Mouse (Mus musculus) ES-Bruce4 (cell line): ENCODE measurements at regions not wholly inside any gene's neighbourhood (a gene's known extent, or its start where the extent isn't known, plus 50 kb on each side); places are given as distances from the start of the nearest gene placed in this dataset.

Experiments used
- H3K27ac ChIP-seq: 2 replicates; pipeline ENCODE4 v1.5.1; 2012; ENCODE audit warnings: low read length, inconsistent platforms; ENCODE audit not compliant: insufficient read depth
- H3K27me3 ChIP-seq: 2 replicates; pipeline ENCODE4 v1.6.1; 2012; ENCODE audit warnings: mild to moderate bottlenecking, low read length, inconsistent platforms; ENCODE audit not compliant: control insufficient read depth, poor library complexity, insufficient read depth, severe bottlenecking
- H3K36me3 ChIP-seq: 2 replicates; pipeline ENCODE4 v1.6.1; 2012; ENCODE audit warnings: inconsistent platforms, mild to moderate bottlenecking, low read length, moderate library complexity; ENCODE audit not compliant: control insufficient read depth, poor library complexity, insufficient read depth, severe bottlenecking
- H3K4me1 ChIP-seq: one replicate; pipeline ENCODE4 v1.8.1; 2011; ENCODE audit warnings: low read length; ENCODE audit not compliant: control insufficient read depth, insufficient read depth
- H3K4me3 ChIP-seq: 2 replicates; pipeline ENCODE4 v1.5.1; 2011; ENCODE audit warnings: low read depth, mild to moderate bottlenecking, low read length
- H3K9ac ChIP-seq: 2 replicates; pipeline ENCODE4 v1.6.1; 2012; ENCODE audit warnings: low read depth, mild to moderate bottlenecking, inconsistent platforms; ENCODE audit not compliant: poor library complexity, severe bottlenecking
- H3K9me3 ChIP-seq: replicated peaks from 2 replicates; pipeline ENCODE4 v1.6.1; 2012; ENCODE audit warnings: mild to moderate bottlenecking, low read length, inconsistent platforms; ENCODE audit not compliant: control insufficient read depth, poor library complexity, insufficient read depth, severe bottlenecking
- CTCF ChIP-seq: IDR thresholded peaks from one replicate; pipeline ENCODE4 v1.8.1; 2011; ENCODE audit warnings: low read depth, low read length
- EP300 ChIP-seq: IDR thresholded peaks from 2 replicates; pipeline ENCODE4 v1.6.1; 2011; ENCODE audit warnings: low read depth, low read length; ENCODE audit not compliant: insufficient read depth
- POLR2A ChIP-seq: IDR thresholded peaks from one replicate; pipeline ENCODE4 v1.8.1; 2011; ENCODE audit warnings: low read length; ENCODE audit not compliant: insufficient read depth

DNA sequence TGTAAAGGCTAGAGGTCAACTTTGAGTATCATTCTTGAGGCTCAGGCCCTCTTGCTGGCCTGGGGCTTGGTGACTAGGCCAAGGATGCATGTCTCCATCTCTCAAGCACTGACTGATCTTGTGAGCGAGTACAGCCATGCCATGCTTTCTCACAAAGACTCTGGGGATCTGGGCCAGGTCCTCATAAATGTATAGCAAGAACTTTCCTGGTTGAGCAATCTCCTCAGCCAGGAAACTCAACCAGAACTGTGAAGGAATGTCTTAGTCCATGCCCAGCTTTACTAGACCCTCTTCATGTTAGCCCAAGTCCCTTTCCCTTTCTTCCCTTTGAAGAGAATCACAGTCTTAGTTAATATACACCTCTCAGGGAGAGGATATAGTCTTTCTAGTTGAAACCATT is 96.9 kb upstream of the Frmd6 start:
- no peak for TF ChIP-seq CTCF
- no peak for TF ChIP-seq EP300
- TF ChIP-seq POLR2A = no peak
- Histone ChIP-seq H3K4me3 (no peak overlapping the region), H3K27me3 (no peaks in the 10 kb centered on the region), H3K9me3 (no peaks in the 10 kb centered on the region), H3K4me1 (no peaks in the 10 kb centered on the region), H3K27ac (no peak overlapping the region), H3K9ac (no peak overlapping the region), H3K36me3 (no peaks in the 10 kb centered on the region)

- no peak overlapping the region for H3K4me3 ChIP-seq
- no peaks in the 10 kb centered on the region for H3K27me3 ChIP-seq
- H3K9ac ChIP-seq = no peak overlapping the region
- H3K4me1 ChIP-seq = no peaks in the 10 kb centered on the region
- H3K9me3 ChIP-seq = no peaks in the 10 kb centered on the region
- TF ChIP-seq CTCF = no peak
- TF ChIP-seq EP300 = peak; percentile 63; the same call in 1 of the 2 replicates
- H3K27ac ChIP-seq = no peak overlapping the region
- H3K36me3 ChIP-seq = no peaks in the 10 kb centered on the region
Measured at GRCm38 (mm10) chr12:70729961-70730360, 95.4 kb upstream of the Frmd6 start.

DNA sequence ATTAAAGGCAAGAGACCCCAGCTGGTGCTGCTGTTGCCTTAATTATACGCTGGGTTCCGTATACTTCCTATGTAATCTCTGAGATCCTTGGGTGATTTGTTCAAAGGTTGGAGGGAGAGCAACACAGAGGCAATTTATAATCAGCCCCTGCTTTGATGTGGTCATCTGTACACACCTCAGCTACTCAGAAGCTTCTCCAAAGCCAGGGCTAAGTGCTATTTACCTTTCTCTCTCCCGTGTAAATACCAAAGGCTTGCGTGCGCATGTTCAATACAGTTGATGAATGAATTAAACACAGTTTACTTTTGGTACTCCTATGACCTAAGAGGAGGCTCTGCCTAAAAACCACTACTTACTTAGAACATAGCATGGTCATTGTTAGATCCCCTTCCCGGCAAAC is 93.8 kb upstream of the Frmd6 start:
- Histone ChIP-seq H3K36me3 (no peaks in the 10 kb centered on the region), H3K4me1 (no peaks in the 10 kb centered on the region), H3K9ac (no peak overlapping the region), H3K27me3 (no peaks in the 10 kb centered on the region), H3K4me3 (no peak overlapping the region), H3K9me3 (no peaks in the 10 kb centered on the region), H3K27ac (no peak overlapping the region)
- no peak for TF ChIP-seq EP300
- TF ChIP-seq CTCF = no peak
- TF ChIP-seq POLR2A = no peak

GRCm38 (mm10) chr12:70732591-70732990 is 92.7 kb upstream of the Frmd6 start:
- Histone ChIP-seq H3K4me1 (no peaks in the 10 kb centered on the region), H3K36me3 (no peaks in the 10 kb centered on the region), H3K9ac (no peak overlapping the region), H3K9me3 (no peaks in the 10 kb centered on the region), H3K27ac (no peak overlapping the region), H3K27me3 (no peaks in the 10 kb centered on the region), H3K4me3 (no peak overlapping the region)
- TF ChIP-seq CTCF = no peak
- TF ChIP-seq EP300 = no peak
- TF ChIP-seq POLR2A = no peak

DNA sequence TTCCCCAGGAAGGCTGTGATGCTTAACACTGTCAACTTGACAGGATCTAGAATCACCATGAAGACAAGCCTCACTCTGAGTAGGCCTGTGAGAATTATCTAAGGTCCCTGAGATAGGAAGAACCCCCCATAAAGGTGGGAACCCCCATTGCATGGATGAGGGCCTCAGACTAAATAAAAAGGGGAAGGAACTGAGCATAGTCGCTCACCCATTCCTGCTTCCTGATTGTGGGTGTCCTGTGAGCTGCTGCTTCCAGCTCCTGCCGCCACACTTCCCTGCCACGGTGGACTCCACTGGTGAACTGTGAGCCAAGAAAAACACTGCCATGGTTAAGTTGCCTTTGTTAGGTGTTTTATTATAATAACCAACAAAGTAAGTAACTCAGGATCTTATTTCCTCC is 86.8 kb upstream of the Frmd6 start:
- Histone ChIP-seq H3K4me1 (no peaks in the 10 kb centered on the region), H3K4me3 (no peak overlapping the region), H3K27ac (no peak overlapping the region), H3K9ac (no peak overlapping the region), H3K27me3 (no peaks in the 10 kb centered on the region), H3K36me3 (no peaks in the 10 kb centered on the region), H3K9me3 (no peaks in the 10 kb centered on the region)
- TF ChIP-seq EP300 (no peak), POLR2A (no peak), CTCF (no peak)

- Histone ChIP-seq H3K36me3 (no peaks in the 10 kb centered on the region), H3K27me3 (no peaks in the 10 kb centered on the region), H3K4me1 (no peaks in the 10 kb centered on the region), H3K27ac (no peak overlapping the region), H3K9ac (no peak overlapping the region), H3K9me3 (no peaks in the 10 kb centered on the region), H3K4me3 (no peak overlapping the region)
- TF ChIP-seq EP300 (no peak), POLR2A (no peak), CTCF (no peak)
Measured at GRCm38 (mm10) chr12:70739316-70739715, 86.0 kb upstream of the Frmd6 start.

DNA sequence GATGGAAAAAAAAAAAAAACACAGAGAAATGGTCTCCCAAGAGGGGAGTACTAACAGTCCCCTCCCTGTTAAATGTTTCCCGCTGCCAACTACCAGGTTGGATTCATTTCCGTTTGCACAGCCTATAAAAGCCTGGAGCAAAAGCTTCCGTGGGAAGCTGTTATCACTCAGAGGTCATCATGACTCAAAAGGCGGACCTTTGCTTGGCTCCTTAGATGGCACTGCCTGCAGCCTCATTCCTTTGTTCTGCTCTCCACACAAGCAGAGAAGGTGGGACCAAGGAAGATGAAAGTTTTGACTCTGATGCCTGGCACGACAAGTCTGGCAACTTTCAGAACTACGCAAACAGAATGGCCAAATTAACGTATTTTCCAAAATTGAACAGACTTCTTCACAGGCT is 85.5 kb upstream of the Frmd6 start:
- Histone ChIP-seq H3K4me1 (no peaks in the 10 kb centered on the region), H3K4me3 (no peak overlapping the region), H3K36me3 (no peaks in the 10 kb centered on the region), H3K9ac (no peak overlapping the region), H3K9me3 (no peaks in the 10 kb centered on the region), H3K27me3 (no peaks in the 10 kb centered on the region), H3K27ac (no peak overlapping the region)
- TF ChIP-seq CTCF = no peak
- no peak for TF ChIP-seq POLR2A
- TF ChIP-seq EP300 = no peak
